Mouse (Mus musculus): Measurements from ENCODE around the gene Ppfia2. TPM values are rescaled to one million over a fixed set of nuclear protein-coding genes. Genes with fewer than 3 reads are reported as not detected.

Gene Ppfia2
- total RNA-seq, 2 experiments from 2014 or later = 0.07 to 0.24 TPM

- no peak for DNase-seq (ENCODE audit: low spot score)
Measured at GRCm38 (mm10) chr10:106914275-106914674, 444.1 kb downstream of the Ppfia2 start.

GRCm38 (mm10) chr10:106914822-106915221 lies 444.7 kb downstream of the Ppfia2 start:
- no peak for DNase-seq (ENCODE audit: low spot score)

GRCm38 (mm10) chr10:106924334-106924733 lies 454.2 kb downstream of the Ppfia2 start:
- DNase-seq (ENCODE audit: low spot score) = no peak

DNA sequence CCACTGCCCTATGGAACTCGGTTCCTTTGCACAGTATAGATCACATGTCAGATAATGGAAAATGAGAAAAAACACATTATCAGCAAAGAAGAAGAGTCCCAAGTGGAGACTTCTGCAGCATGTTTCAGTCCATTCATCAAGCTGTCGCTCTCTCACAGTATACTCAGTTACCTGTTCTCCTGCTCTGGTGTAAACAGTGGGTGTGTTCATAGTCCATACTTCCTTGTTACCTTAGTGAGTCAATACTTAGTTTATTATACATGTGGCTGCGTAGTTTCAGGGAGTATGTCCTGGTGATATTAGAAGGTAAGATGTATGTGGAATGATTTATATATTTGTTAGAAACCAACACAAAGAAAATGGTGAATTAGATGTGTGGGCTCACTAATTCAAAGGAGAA lies 454.7 kb downstream of the Ppfia2 start:
- no peak for DNase-seq (ENCODE audit: low spot score)

DNA sequence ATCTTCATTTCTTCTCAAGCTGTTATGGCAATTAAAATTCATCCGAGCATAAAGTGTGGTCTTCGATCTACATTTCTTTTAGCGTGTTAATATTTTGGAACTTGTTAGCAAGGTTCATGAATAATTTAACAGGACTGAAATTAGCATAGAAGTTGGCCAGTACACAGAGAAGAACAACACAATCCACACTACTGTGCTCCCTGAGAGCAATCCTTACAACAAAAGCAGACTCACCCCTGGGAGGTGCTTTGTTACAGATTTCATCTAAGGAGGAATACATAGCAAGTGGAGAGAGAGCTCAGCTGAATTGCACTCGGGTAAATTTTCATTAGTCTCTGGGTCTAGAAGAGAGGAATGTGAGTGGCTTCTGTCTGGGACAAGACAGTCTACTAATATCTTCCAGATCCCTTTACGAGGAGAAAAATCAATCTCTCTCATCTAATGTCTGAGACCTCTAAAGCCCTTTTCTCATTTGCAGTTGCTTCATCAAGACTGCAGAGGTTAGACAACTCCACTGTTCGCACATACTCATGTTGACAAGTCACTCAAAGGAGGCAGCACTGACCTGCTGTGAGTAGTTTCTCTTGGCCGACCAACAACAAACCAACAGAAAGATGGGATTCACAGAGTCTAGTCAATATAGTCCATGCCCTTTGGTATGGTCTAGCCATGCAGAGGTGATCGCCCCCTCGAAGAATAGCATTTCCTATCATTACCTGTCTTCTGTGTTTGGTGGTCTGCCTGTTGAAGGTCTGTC lies 458.6 kb downstream of the Ppfia2 start:
- DNase-seq (ENCODE audit: low spot score) = no peak

DNA sequence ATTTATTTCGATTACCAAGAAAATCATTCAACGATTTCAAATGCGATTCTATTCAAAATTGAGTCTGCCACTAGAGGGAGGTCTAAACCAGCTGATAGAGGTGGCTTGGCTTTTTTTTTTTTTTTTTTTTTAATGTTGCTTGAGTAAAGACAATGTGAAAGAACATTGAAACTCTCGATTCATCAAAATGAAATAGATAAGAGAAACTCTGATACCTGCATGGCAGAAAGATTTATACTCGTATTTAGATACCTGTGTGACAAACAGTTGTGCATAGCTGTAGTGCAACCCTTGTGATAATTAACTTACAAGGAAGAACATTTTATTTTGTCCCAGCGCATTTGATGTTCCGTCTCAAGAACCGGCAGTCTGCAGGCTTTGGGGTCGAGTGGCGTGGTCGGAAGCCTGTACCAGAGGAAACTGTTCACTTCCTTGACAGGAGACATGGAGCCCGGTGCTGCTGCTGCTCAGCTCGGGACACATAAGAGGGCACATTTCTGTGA lies 462.5 kb downstream of the Ppfia2 start:
- peak; percentile 22 for DNase-seq (ENCODE audit: low spot score)

- no peak for DNase-seq (ENCODE audit: low spot score)
Measured at GRCm38 (mm10) chr10:106936996-106937395, 466.9 kb downstream of the Ppfia2 start.

DNA sequence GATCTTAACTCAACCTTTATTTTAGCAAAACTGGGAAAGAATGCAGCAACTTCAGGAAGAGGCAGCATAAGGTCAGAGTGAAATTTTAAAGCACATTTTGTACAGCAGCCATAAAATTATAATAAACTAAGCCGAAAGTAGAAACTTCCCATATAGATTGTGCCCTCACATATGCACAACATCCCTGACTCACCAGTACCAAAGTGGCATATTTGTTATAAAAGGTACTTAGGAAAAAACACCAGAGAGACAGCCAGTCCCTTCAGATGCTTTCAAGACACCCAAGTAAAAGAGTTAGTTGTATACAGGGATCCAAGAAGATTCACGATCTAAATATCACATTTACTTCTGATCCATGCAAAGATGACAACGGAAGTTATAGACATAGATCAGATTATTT lies 468.7 kb downstream of the Ppfia2 start:
- DNase-seq (ENCODE audit: low spot score) = no peak

- DNase-seq (ENCODE audit: low spot score) = peak; percentile 9
Measured at GRCm38 (mm10) chr10:106939441-106939840, 469.3 kb downstream of the Ppfia2 start.

DNA sequence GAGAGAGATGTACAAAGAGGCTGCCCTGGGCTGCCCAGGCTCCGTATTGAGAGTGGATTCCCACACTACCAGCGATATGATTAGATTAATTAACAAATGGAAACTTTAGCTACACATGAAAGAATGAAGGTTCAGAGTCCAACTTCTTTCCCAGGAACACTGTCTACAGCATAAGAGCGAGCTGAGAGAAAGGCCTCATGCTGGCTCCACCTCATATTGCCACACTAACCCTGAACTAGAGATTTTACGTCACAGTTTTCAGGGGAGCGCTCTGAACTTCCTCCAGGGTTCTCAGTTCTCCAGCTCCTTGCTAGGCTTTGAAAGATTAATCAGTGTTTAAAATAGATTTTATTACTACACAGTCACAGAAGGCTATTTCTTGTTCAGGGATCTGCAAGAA lies 471.2 kb downstream of the Ppfia2 start:
- no peak for DNase-seq (ENCODE audit: low spot score)

DNA sequence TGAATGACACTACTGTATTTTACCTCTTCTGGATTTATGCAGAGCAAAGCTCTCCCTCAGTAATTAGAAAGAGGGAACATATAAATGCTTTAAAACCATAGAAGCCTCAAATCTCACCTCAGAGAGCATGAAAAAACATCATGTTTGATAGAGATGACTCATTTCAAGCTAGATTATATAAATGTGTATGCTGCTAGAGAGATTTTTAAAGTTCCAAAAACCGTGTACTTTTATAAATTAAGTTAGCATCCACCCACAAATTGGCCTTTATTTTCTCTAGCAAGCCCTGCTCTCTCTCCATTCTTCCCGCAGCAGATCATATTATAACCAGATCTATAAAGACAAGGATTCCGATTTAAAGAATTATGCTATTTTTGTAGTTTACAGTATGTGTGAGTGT lies 488.9 kb downstream of the Ppfia2 start:
- no peak for DNase-seq (ENCODE audit: low spot score)

- DNase-seq (ENCODE audit: low spot score) = no peak
Measured at GRCm38 (mm10) chr10:106975193-106976141, 505.3 kb downstream of the Ppfia2 start.

Measured in gastrocnemius, adult 18-20 months (tissue).